35 mouse cellular contexts compared by ENCODE assay signal in the genomic region with DNA sequence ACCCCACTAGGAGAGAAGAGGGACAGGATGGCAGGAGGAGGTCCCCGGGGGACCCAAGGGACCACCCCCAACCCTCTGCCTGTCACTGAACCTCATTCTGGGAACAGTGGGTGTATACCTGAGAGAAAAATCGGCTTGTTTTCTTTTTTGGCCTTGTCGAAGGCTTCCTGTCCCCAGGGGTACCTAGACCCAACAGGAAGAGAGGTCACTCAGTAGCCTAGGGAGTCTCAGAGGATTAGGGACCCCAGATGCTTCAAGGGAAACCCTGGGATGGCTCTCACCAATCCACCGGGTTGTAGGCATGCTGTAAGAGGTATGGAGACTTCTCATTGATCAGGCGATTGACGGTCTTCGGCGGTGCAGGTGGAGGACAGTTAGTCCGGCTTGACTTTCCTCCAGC. TPM values are rescaled to one million over a fixed set of nuclear protein-coding genes. Genes with fewer than 3 reads are reported as not detected.
"Had no signal": no experiment of that assay in that cellular context is flagged by ENCODE, and none has a peak within 500 bp of the region (broad histone marks: within the 10 kb centered on the region; RNA-seq: fewer than 3 reads in every experiment).

No protein-coding gene starts in this region.

- H3K27ac ChIP-seq: heart, embryonic 13.5 days; heart, embryonic 15.5 days; hindbrain, embryonic 10.5 days; hindbrain, embryonic 12.5 days; hindbrain, embryonic 13.5 days; hindbrain, embryonic 14.5 days; hindbrain, embryonic 15.5 days; hindbrain, postnatal 0 days; intestine, embryonic 15.5 days; kidney, embryonic 15.5 days; kidney, postnatal 0 days; layer of hippocampus, adult 2 months; left cerebral cortex, adult 2 months had no signal

- H3K4me1 ChIP-seq: heart, embryonic 12.5 days had no signal

- H3K36me3 ChIP-seq: heart, embryonic 12.5 days; heart, embryonic 13.5 days; heart, embryonic 15.5 days; hindbrain, embryonic 10.5 days; hindbrain, embryonic 12.5 days; hindbrain, embryonic 13.5 days; hindbrain, embryonic 15.5 days; intestine, embryonic 15.5 days; kidney, embryonic 15.5 days had no signal

- H3K27me3 ChIP-seq: hindbrain, embryonic 15.5 days; intestine, embryonic 15.5 days had no signal

- H3K4me3 ChIP-seq: heart, embryonic 12.5 days; heart, embryonic 13.5 days; heart, embryonic 15.5 days; hindbrain, embryonic 10.5 days; hindbrain, embryonic 12.5 days; hindbrain, embryonic 13.5 days; hindbrain, embryonic 15.5 days; intestine, embryonic 15.5 days; kidney, embryonic 15.5 days; layer of hippocampus, adult 2 months; left cerebral cortex, adult 2 months had no signal

- DNase-seq: heart, postnatal 10 days; heart, postnatal 14 days; heart, postnatal 36 days; heart, postnatal 4 days; kidney, adult 11 months; kidney, adult 18-20 months; kidney, adult 2 months; kidney, adult 8-10 months; kidney, adult 9 months; kidney, postnatal 10 days; kidney, postnatal 14 days; kidney, postnatal 25 days; kidney, postnatal 36 days; kidney, postnatal 4 days; layer of hippocampus, adult 9-11 months; layer of hippocampus, postnatal 36 days had no signal

RNA-seq across cellular contexts. Expression of a gene that starts 1.3 kb away (rescaled TPM):
- polyA plus RNA-seq: heart, embryonic 11.5 days; heart, embryonic 12.5 days; heart, embryonic 14.5 days; hindbrain, embryonic 11.5 days; inflammation-experienced regulatory T-cells, adult 6 months; intestine, postnatal 0 days; kidney, postnatal 0 days had no signal

RNA-seq across cellular contexts. Expression of a gene that starts 10.6 kb away (rescaled TPM):
- polyA plus RNA-seq: inflammation-experienced regulatory T-cells, adult 6 months had no signal

RNA-seq across cellular contexts. Expression of a gene that starts 15.1 kb away (rescaled TPM):
- polyA plus RNA-seq: inflammation-experienced regulatory T-cells, adult 6 months had no signal

RNA-seq across cellular contexts. Expression of a gene that starts 36.9 kb away (rescaled TPM):
- polyA plus RNA-seq: inflammation-experienced regulatory T-cells, adult 6 months had no signal
